Mouse (Mus musculus): Measurements from ENCODE around the gene Entpd3.

DNA sequence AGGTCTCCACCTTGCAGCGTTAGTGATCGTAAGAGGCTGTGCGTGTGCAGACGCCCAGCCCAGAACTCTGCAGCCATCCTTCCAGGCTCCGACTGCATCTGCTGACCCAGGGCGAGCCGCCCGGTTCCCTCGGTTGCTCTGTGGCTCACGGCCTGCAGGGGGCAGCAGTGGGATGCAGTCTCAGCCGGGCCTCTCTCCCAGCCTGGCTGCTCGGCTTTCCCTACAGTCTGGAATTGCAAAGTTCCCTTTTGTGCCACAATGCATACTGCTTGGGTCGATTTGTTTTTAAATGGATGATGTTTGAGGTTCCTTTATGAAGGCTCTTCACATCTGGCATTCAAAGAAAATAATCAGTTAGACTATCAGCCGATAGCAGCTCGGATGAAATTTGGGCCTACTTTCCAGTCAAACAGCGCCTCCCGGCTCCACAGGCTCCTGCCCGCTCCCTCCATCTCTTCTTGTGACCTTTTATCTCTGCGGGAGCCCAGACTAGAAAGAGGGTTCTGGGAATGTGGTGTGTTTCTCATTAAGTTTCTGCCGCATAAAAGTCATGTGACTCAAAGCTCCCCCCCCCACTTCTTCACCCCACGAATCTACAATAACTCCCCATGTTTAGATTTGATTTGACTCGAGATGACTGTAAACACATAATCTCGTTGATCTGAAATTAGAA is 63.4 kb downstream of the Entpd3 start:
- TF ChIP-seq CTCF (IDR thresholded peaks at IDR 0.05; ENCODE audit: low read depth) (peak; percentile 95), EP300 (IDR thresholded peaks at IDR 0.05; ENCODE audit: low read depth) (no peak)

All from liver, postnatal 0 days (tissue).